Mouse (Mus musculus): Measurements from ENCODE around the gene Thsd1. TPM values are rescaled to one million over a fixed set of nuclear protein-coding genes. Genes with fewer than 3 reads are reported as not detected.
A peak's percentile ranks its signal among the peaks of the same experiment; 100 is the strongest.

Thsd1 gene
- polyA plus RNA-seq, 1 experiment, result 2.7 TPM

DNA sequence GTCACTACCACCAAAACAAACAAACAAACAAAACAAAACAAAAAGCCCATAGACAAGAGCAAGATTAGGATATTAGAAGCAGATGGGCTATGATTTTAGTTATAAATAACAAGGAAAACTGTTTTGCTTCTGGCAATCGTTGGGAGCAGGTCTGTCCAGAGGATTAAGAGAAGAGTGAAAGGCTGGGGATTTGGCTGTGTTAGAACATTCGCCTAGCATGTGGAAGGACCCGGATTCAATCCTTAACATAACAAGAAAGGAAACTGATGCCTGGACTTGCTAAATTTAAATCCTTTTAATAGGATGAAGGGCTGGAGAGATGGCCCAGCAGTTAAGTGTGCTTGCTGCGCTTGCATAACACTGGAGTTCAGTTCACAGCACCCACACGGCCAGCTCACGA is 37.2 kb downstream of the Thsd1 start:
- WGBS, result 81% methylated on average over 6 of the region's 6 CpGs
- H3K4me1 ChIP-seq (ENCODE audit: control insufficient read depth, insufficient read depth, low read length), result no peaks in the 10 kb centered on the region
- H3K36me3 ChIP-seq (ENCODE audit: control insufficient read depth, insufficient read depth, low read length), result no peaks in the 10 kb centered on the region
- no peak overlapping the region for H3K4me3 ChIP-seq (ENCODE audit: insufficient read depth, low read depth, low read length)
- no peak overlapping the region for H3K27ac ChIP-seq (ENCODE audit: insufficient read depth, low read depth, low read length)
- DNase-seq, result no peak
- TF ChIP-seq CTCF (conservative IDR thresholded peaks at IDR 0.05; ENCODE audit: insufficient read depth, insufficient read length, low read depth, low read length) (no peak), POLR2A (IDR thresholded peaks at IDR 0.05; ENCODE audit: low read depth, low read length) (no peak)
- H3K27me3 ChIP-seq (replicated peaks; ENCODE audit: control insufficient read depth, insufficient read depth, low read length), result no peaks in the 10 kb centered on the region

DNA sequence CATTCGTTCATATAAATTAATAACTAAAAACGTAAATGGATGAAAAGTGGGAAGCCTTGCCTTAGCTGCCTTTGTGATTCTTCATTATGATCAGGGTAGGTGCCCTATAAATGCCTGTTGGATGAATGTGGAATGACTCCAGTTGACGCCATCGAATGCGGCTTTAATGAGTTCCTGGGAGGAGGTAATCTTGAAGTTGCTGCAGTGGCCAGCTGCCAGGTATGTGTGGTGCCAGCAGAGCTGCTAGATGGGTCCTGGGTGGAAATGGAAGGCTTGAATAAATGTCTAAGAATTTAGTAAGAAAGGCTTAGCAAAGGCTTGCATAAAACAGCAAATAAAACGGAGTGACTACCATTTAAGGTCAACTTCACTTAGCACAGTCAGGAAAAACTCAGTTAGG is 37.7 kb downstream of the Thsd1 start:
- Histone ChIP-seq H3K27ac (ENCODE audit: insufficient read depth, low read depth, low read length) (no peak overlapping the region), H3K4me1 (ENCODE audit: control insufficient read depth, insufficient read depth, low read length) (no peaks in the 10 kb centered on the region), H3K4me3 (ENCODE audit: insufficient read depth, low read depth, low read length) (no peak overlapping the region), H3K36me3 (ENCODE audit: control insufficient read depth, insufficient read depth, low read length) (no peaks in the 10 kb centered on the region), H3K27me3 (replicated peaks; ENCODE audit: control insufficient read depth, insufficient read depth, low read length) (no peaks in the 10 kb centered on the region)
- WGBS, result 69% methylated on average over 6 of the region's 6 CpGs
- TF ChIP-seq CTCF (conservative IDR thresholded peaks at IDR 0.05; ENCODE audit: insufficient read depth, insufficient read length, low read depth, low read length), result no peak
- no peak for TF ChIP-seq POLR2A (IDR thresholded peaks at IDR 0.05; ENCODE audit: low read depth, low read length)
- DNase-seq, result peak; percentile 38

DNA sequence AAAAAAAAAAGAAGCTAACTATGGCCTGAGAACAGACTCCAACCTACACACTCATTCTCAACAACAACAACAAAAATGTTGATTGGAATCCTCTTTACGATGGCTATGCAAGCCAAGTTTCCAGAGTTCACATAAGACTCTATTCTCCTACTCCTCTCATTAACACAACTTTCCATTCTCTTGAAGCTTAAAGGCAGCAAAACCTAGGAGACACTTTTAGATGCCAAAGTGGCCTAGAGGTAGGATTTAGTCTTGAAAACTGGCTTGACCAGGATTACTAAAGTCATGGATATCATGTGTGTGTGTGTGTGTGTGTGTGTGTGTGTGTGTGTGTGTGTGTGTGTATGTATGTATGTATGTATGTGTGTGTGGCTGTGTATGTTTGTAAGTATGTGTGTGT is 38.1 kb downstream of the Thsd1 start:
- H3K4me1 ChIP-seq (ENCODE audit: control insufficient read depth, insufficient read depth, low read length), result no peaks in the 10 kb centered on the region
- no peak overlapping the region for H3K4me3 ChIP-seq (ENCODE audit: insufficient read depth, low read depth, low read length)
- no peak overlapping the region for H3K27ac ChIP-seq (ENCODE audit: insufficient read depth, low read depth, low read length)
- no peak for DNase-seq
- no peaks in the 10 kb centered on the region for H3K27me3 ChIP-seq (replicated peaks; ENCODE audit: control insufficient read depth, insufficient read depth, low read length)
- no peaks in the 10 kb centered on the region for H3K36me3 ChIP-seq (ENCODE audit: control insufficient read depth, insufficient read depth, low read length)
- TF ChIP-seq POLR2A (IDR thresholded peaks at IDR 0.05; ENCODE audit: low read depth, low read length) (no peak), CTCF (conservative IDR thresholded peaks at IDR 0.05; ENCODE audit: insufficient read depth, insufficient read length, low read depth, low read length) (no peak)
- 86% methylated on average over 1 of the region's 1 CpGs for WGBS

GRCm38 (mm10) chr8:22266809-22267208 is 39.7 kb downstream of the Thsd1 start:
- H3K27me3 ChIP-seq (replicated peaks; ENCODE audit: control insufficient read depth, insufficient read depth, low read length), result no peaks in the 10 kb centered on the region
- DNase-seq, result no peak
- no peaks in the 10 kb centered on the region for H3K36me3 ChIP-seq (ENCODE audit: control insufficient read depth, insufficient read depth, low read length)
- no peak overlapping the region for H3K27ac ChIP-seq (ENCODE audit: insufficient read depth, low read depth, low read length)
- H3K4me1 ChIP-seq (ENCODE audit: control insufficient read depth, insufficient read depth, low read length), result no peaks in the 10 kb centered on the region
- TF ChIP-seq POLR2A (IDR thresholded peaks at IDR 0.05; ENCODE audit: low read depth, low read length), result no peak
- TF ChIP-seq CTCF (conservative IDR thresholded peaks at IDR 0.05; ENCODE audit: insufficient read depth, insufficient read length, low read depth, low read length), result no peak
- WGBS, result 93% methylated on average over 3 of the region's 3 CpGs
- H3K4me3 ChIP-seq (ENCODE audit: insufficient read depth, low read depth, low read length), result no peak overlapping the region

DNA sequence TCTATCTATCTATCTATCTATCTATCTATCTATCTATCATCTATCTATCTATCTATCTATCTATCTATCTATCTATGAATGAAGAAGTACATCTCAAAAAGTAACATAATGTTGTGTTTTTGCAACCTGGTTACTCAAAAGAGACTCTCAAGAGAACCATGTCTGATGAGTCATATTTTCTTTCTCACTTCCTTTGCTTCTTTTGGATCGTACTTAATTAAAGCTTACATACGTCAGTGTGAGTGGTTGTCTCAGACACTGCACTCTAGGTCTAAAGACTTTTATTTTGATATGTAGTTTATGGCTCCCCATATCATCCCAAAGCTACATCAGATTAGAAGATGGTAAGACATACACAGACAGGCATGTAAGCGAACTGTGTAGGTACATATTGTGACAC is 46.0 kb downstream of the Thsd1 start:
- TF ChIP-seq POLR2A (IDR thresholded peaks at IDR 0.05; ENCODE audit: low read depth, low read length) (no peak), CTCF (conservative IDR thresholded peaks at IDR 0.05; ENCODE audit: insufficient read depth, insufficient read length, low read depth, low read length) (no peak)
- DNase-seq, result no peak
- H3K27me3 ChIP-seq (replicated peaks; ENCODE audit: control insufficient read depth, insufficient read depth, low read length), result no peaks in the 10 kb centered on the region

DNA sequence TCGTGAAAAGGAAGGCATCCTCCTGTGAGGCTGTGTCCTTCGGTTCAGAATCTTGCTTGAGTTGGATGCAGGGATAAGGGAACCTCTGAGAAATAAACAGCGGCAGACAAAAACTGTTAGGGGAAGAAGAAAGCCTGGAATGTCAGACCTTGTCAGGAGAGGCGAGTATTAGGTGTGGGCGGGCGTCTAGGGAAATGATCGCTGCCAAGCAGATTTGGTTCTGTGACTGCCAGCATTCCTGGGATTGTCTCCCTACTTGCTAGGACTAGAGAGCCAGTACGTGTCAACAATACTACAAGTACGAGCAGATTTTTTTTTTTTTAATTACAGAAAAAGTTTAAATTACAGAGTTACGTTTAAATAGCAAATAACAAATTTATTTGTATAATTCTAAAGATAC is 47.5 kb downstream of the Thsd1 start:
- Histone ChIP-seq H3K4me3 (ENCODE audit: insufficient read depth, low read depth, low read length) (no peak overlapping the region), H3K4me1 (ENCODE audit: control insufficient read depth, insufficient read depth, low read length) (no peaks in the 10 kb centered on the region), H3K36me3 (ENCODE audit: control insufficient read depth, insufficient read depth, low read length) (no peaks in the 10 kb centered on the region), H3K27ac (ENCODE audit: insufficient read depth, low read depth, low read length) (no peak overlapping the region), H3K27me3 (replicated peaks; ENCODE audit: control insufficient read depth, insufficient read depth, low read length) (no peaks in the 10 kb centered on the region)
- WGBS, result 73% methylated on average over 10 of the region's 10 CpGs
- DNase-seq, result no peak
- no peak for TF ChIP-seq CTCF (conservative IDR thresholded peaks at IDR 0.05; ENCODE audit: insufficient read depth, insufficient read length, low read depth, low read length)
- TF ChIP-seq POLR2A (IDR thresholded peaks at IDR 0.05; ENCODE audit: low read depth, low read length), result no peak

More for the DNA sequence above, 46.0 kb downstream of the Thsd1 start:
- Histone ChIP-seq H3K27ac (ENCODE audit: insufficient read depth, low read depth, low read length) (no peak overlapping the region), H3K4me1 (ENCODE audit: control insufficient read depth, insufficient read depth, low read length) (no peaks in the 10 kb centered on the region), H3K36me3 (ENCODE audit: control insufficient read depth, insufficient read depth, low read length) (no peaks in the 10 kb centered on the region), H3K4me3 (ENCODE audit: insufficient read depth, low read depth, low read length) (no peak overlapping the region)
- 81% methylated on average over 3 of the region's 3 CpGs for WGBS

DNA sequence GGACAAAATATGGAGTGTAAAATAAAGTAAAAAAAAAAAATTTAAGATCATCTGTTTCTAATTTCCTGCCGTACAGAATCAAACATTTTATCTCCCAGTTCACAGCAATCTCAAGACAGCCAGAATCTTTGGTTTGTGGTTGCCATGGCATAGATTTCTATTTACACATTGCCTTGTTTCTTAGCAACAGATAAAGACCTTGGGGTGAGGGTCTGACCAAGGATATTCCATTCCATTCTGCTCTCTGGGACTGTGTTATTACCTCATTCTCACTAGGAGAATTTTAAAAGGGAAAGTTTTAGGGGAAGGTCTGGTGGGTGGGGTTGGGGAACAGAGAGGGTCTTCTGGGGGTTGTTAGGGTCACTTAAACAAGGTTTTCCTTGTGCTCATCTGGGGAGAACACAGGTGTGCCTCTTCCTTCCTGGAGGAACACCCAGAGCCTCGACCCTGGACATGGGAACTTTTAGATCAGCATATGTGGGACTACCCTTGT is 55.9 kb downstream of the Thsd1 start, which contains the start of gene Tpte:
TSS of gene Tpte (plus strand) at position 443 of the 493 bp plus-strand sequence.
- H3K27ac ChIP-seq (ENCODE audit: insufficient read depth, low read depth, low read length), result no peak within 1 kb of the TSS
- H3K4me1 ChIP-seq (ENCODE audit: control insufficient read depth, insufficient read depth, low read length), result no peaks in the 10 kb centered on the region
- H3K27me3 ChIP-seq (replicated peaks; ENCODE audit: control insufficient read depth, insufficient read depth, low read length), result no peaks in the 10 kb centered on the region
- H3K4me3 ChIP-seq (ENCODE audit: insufficient read depth, low read depth, low read length), result no peak within 1 kb of the TSS
- TF ChIP-seq POLR2A (IDR thresholded peaks at IDR 0.05; ENCODE audit: low read depth, low read length) (no peak), CTCF (conservative IDR thresholded peaks at IDR 0.05; ENCODE audit: insufficient read depth, insufficient read length, low read depth, low read length) (no peak)
- WGBS, result 76% methylated on average over 2 of the region's 2 CpGs
- no peaks in the 10 kb centered on the region for H3K36me3 ChIP-seq (ENCODE audit: control insufficient read depth, insufficient read depth, low read length)
- no peak for DNase-seq

Measured in kidney, adult 2 months (tissue).